Mouse (Mus musculus): ENCODE measurements around the gene Mrps12. TPM values are rescaled to one million over a fixed set of nuclear protein-coding genes. Genes with fewer than 3 reads are reported as not detected.

The Mrps12 gene
- total RNA-seq (2014; rRNA removed) (66.0 and 70.3 TPM in 2 replicates), polyA plus RNA-seq (2012; rRNA removed) (98.0 and 103 TPM in 2 replicates)

DNA sequence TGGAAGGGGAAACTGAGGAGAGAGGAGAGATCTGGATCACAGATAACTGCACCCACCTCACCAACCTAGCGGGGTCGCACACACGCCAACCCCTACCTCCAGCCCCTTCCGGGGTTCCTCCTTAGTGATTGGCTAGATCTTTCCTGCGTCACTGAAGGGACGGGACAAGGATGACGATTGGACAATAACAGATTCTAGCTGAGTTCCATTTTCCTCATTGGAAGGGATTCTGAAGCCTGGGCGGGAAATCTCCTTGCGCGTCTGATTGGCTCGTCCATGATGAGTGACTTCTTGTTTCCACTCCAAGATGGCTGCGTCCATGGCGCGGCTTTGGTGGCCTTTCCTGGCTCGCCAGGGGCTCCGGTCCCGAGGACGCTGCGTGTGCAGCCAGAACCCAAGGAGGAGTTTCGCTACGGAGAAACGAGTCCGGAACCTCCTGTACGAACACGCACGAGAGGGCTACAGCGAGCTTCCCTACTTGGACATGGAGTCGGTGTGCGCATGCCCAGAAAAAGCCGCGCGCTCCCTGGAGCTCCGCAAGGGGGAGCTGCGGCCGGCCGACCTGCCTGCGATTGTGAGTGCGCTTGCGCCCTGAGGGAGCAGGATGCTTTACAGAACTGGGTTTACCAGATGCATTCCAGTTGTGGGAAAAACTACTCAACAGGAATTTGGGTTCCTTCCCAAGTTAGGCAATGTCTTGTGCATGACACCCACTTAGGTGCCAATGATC lies at the start of gene Mrps12, which contains the start of gene Sars2:
Gene Mrps12, minus strand, starts transcription at position 112 of the 730 bp plus-strand sequence.
Gene Sars2, plus strand, starts transcription at position 284 of the 730 bp plus-strand sequence.
- Histone ChIP-seq H3K9ac (ENCODE audit: low read depth, low read length) (peak within 1 kb of the TSS; percentile 85), H3K27me3 (ENCODE audit: control insufficient read depth, insufficient read depth, low read length) (no peaks in the 10 kb centered on the region), H3K36me3 (ENCODE audit: control insufficient read depth, insufficient read depth, low read length) (no peaks in the 10 kb centered on the region), H3K27ac (replicated peaks; ENCODE audit: insufficient read depth, low read depth, low read length) (peak within 1 kb of the TSS; percentile 88), H3K79me2 (ENCODE audit: control insufficient read depth, insufficient read depth, low read length) (no peaks in the 10 kb centered on the region), H3K4me3 (ENCODE audit: insufficient read depth, low read depth, low read length) (peak within 1 kb of the TSS; percentile 82), H3K4me1 (ENCODE audit: control insufficient read depth, insufficient read depth, low read length) (peaks cover 4% of the 10 kb centered on the region)
- DNase-seq (ENCODE audit: extremely low read depth, low read depth, low spot score), result peak; percentile 96
- under 1% methylated on average over 39 of the region's 39 CpGs for WGBS
- TF ChIP-seq CTCF (IDR thresholded peaks at IDR 0.05; ENCODE audit: low read depth, low read length), result peak; percentile 84
- peak; percentile 62; the same call in 1 of the 2 replicates for TF ChIP-seq POLR2A (IDR thresholded peaks at IDR 0.05; ENCODE audit: extremely low read depth, insufficient read depth, low read length)

DNA sequence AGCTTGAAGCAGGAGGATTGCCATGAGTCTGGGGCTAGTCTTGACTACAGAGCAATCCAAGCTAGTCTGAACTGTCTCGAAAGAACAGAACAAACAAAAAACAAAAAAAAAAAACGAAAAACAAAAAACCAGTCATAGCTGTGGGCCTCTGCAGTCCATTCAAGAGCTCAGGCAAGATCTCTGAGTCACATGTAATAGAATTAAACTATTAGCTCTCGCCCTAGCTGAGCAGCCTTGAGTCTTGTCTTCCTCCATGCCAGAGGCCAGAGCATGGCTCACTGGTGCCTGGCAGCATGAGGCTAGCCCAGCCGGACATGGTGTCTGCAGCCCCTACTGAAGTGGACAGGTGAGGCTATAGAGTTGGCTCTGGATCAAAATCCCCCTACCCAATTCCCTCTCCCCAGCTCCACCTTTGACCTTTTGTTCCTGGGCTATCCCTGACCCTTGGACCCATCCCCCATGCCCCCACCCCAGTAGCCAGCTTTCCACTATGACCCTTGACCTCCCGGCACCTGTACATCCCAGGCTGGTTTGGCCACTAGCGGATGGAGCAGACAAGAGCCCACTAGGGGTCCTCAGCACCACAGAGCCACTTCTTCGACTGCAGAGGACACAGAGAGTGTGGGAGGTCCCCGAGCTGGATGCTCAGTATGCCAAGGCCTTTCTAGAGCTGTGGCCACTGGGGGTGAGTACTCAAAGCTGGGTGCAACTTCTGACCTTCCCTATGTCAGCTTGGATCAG lies 48.6 kb upstream of the Mrps12 start:
- H3K27ac ChIP-seq (replicated peaks; ENCODE audit: insufficient read depth, low read depth, low read length), result no peak overlapping the region
- WGBS, result 76% methylated on average over 8 of the region's 8 CpGs
- no peak overlapping the region for H3K4me3 ChIP-seq (ENCODE audit: insufficient read depth, low read depth, low read length)
- TF ChIP-seq POLR2A (IDR thresholded peaks at IDR 0.05; ENCODE audit: extremely low read depth, insufficient read depth, low read length) (no peak), CTCF (IDR thresholded peaks at IDR 0.05; ENCODE audit: low read depth, low read length) (peak; percentile 12; the same call in 1 of the 2 replicates)
- DNase-seq (ENCODE audit: extremely low read depth, low read depth, low spot score), result no peak
- H3K36me3 ChIP-seq (ENCODE audit: control insufficient read depth, insufficient read depth, low read length), result no peaks in the 10 kb centered on the region; the same call in 1 of the 2 replicates
- H3K4me1 ChIP-seq (ENCODE audit: control insufficient read depth, insufficient read depth, low read length), result no peaks in the 10 kb centered on the region
- no peaks in the 10 kb centered on the region for H3K79me2 ChIP-seq (ENCODE audit: control insufficient read depth, insufficient read depth, low read length)
- no peak overlapping the region for H3K9ac ChIP-seq (ENCODE audit: low read depth, low read length)
- no peaks in the 10 kb centered on the region for H3K27me3 ChIP-seq (ENCODE audit: control insufficient read depth, insufficient read depth, low read length)

- Histone ChIP-seq H3K27me3 (ENCODE audit: control insufficient read depth, insufficient read depth, low read length) (no peaks in the 10 kb centered on the region), H3K79me2 (ENCODE audit: control insufficient read depth, insufficient read depth, low read length) (no peaks in the 10 kb centered on the region), H3K9ac (ENCODE audit: low read depth, low read length) (no peak overlapping the region), H3K4me3 (ENCODE audit: insufficient read depth, low read depth, low read length) (no peak overlapping the region; the same call in 1 of the 2 replicates), H3K4me1 (ENCODE audit: control insufficient read depth, insufficient read depth, low read length) (no peaks in the 10 kb centered on the region), H3K27ac (replicated peaks; ENCODE audit: insufficient read depth, low read depth, low read length) (no peak overlapping the region), H3K36me3 (ENCODE audit: control insufficient read depth, insufficient read depth, low read length) (no peaks in the 10 kb centered on the region; the same call in 1 of the 2 replicates)
- no peak for DNase-seq (ENCODE audit: extremely low read depth, low read depth, low spot score)
- TF ChIP-seq CTCF (IDR thresholded peaks at IDR 0.05; ENCODE audit: low read depth, low read length) (no peak), POLR2A (IDR thresholded peaks at IDR 0.05; ENCODE audit: extremely low read depth, insufficient read depth, low read length) (no peak)
- WGBS, result 95% methylated on average over 3 of the region's 3 CpGs
Observed at GRCm38 (mm10) chr7:28789235-28789634, 47.6 kb upstream of the Mrps12 start.

GRCm38 (mm10) chr7:28788307-28789195 lies 46.9 kb upstream of the Mrps12 start, which contains the start of gene Rinl:
TSS of gene Rinl (plus strand) at chr7:28788969.
- no peak for DNase-seq (ENCODE audit: extremely low read depth, low read depth, low spot score)
- Histone ChIP-seq H3K4me3 (ENCODE audit: insufficient read depth, low read depth, low read length) (peak within 1 kb of the TSS; percentile 38), H3K36me3 (ENCODE audit: control insufficient read depth, insufficient read depth, low read length) (no peaks in the 10 kb centered on the region; the same call in 1 of the 2 replicates), H3K79me2 (ENCODE audit: control insufficient read depth, insufficient read depth, low read length) (no peaks in the 10 kb centered on the region), H3K27me3 (ENCODE audit: control insufficient read depth, insufficient read depth, low read length) (no peaks in the 10 kb centered on the region), H3K27ac (replicated peaks; ENCODE audit: insufficient read depth, low read depth, low read length) (no peak within 1 kb of the TSS), H3K9ac (ENCODE audit: low read depth, low read length) (no peak within 1 kb of the TSS), H3K4me1 (ENCODE audit: control insufficient read depth, insufficient read depth, low read length) (no peaks in the 10 kb centered on the region)
- TF ChIP-seq POLR2A (IDR thresholded peaks at IDR 0.05; ENCODE audit: extremely low read depth, insufficient read depth, low read length) (no peak), CTCF (IDR thresholded peaks at IDR 0.05; ENCODE audit: low read depth, low read length) (no peak)
- 74% methylated on average over 5 of the region's 5 CpGs for WGBS

DNA sequence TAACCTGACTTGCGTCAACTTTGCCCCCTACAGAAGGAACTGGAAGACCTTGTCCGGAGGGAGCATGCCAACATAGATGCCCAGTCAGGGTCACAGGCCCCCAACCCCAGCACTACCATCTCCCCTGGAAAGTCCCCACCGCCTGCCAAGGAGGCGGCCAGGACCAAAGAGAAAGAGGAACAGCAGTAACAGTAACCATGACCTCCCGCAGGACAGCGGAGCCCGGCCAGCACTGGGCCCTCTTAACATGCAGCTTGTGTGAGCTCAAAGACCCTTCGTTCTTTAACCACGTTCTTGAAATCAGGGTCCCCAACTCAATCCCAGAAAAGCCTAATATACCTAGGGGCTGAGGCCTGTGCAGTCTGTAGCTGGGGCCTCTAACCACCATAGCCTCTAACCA lies 46.3 kb upstream of the Mrps12 start:
- Histone ChIP-seq H3K36me3 (ENCODE audit: control insufficient read depth, insufficient read depth, low read length) (no peaks in the 10 kb centered on the region; the same call in 1 of the 2 replicates), H3K27me3 (ENCODE audit: control insufficient read depth, insufficient read depth, low read length) (no peaks in the 10 kb centered on the region), H3K4me3 (ENCODE audit: insufficient read depth, low read depth, low read length) (no peak overlapping the region), H3K4me1 (ENCODE audit: control insufficient read depth, insufficient read depth, low read length) (no peaks in the 10 kb centered on the region), H3K27ac (replicated peaks; ENCODE audit: insufficient read depth, low read depth, low read length) (no peak overlapping the region), H3K79me2 (ENCODE audit: control insufficient read depth, insufficient read depth, low read length) (no peaks in the 10 kb centered on the region), H3K9ac (ENCODE audit: low read depth, low read length) (no peak overlapping the region)
- no peak for DNase-seq (ENCODE audit: extremely low read depth, low read depth, low spot score)
- TF ChIP-seq POLR2A (IDR thresholded peaks at IDR 0.05; ENCODE audit: extremely low read depth, insufficient read depth, low read length) (no peak), CTCF (IDR thresholded peaks at IDR 0.05; ENCODE audit: low read depth, low read length) (no peak)
- 97% methylated on average over 9 of the region's 9 CpGs for WGBS

Measured in liver, adult 2 months (tissue).